Mouse (Mus musculus) stomach, embryonic 14.5 days (tissue): ENCODE results near the gene Fam168b. TPM values are rescaled to one million over a fixed set of nuclear protein-coding genes. Genes with fewer than 3 reads are reported as not detected.

Source experiments
- ATAC-seq: fragments of 200-750 bp; cut with Nextera tagmentation; 2 replicates; pipeline ENCODE4 v1.8.0; 2017; ENCODE audit warnings: low read depth, moderate TSS enrichment; ENCODE audit not compliant: insufficient number of reproducible peaks, insufficient read depth, low FRiP score
- H3K27ac ChIP-seq: fragments of 300-500 bp; sonication (generic); 2 replicates; pipeline ENCODE4 v1.5.1; 2014; ENCODE audit warnings: mild to moderate bottlenecking, low read length, moderate library complexity, mixed read lengths
- H3K27me3 ChIP-seq: fragments of 300-500 bp; sonication (generic); 2 replicates; pipeline ENCODE4 v1.6.1; 2014; ENCODE audit warnings: low read length, control low read depth, mixed read lengths; ENCODE audit not compliant: control insufficient read depth, insufficient read depth
- H3K36me3 ChIP-seq: fragments of 300-500 bp; sonication (generic); 2 replicates; pipeline ENCODE4 v1.6.1; 2014; ENCODE audit warnings: mild to moderate bottlenecking, control low read depth, low read length, moderate library complexity, mixed read lengths; ENCODE audit not compliant: control insufficient read depth, insufficient read depth
- H3K4me1 ChIP-seq: fragments of 300-500 bp; sonication (generic); 2 replicates; pipeline ENCODE4 v1.6.1; 2014; ENCODE audit warnings: low read length, control low read depth, mixed read lengths; ENCODE audit not compliant: control insufficient read depth, insufficient read depth
- H3K4me2 ChIP-seq: fragments of 300-500 bp; sonication (generic); replicated peaks from 2 replicates; pipeline ENCODE4 v1.6.1; 2014; ENCODE audit warnings: low read depth, low read length, control low read depth
- H3K4me3 ChIP-seq: fragments of 300-500 bp; sonication (generic); 2 replicates; pipeline ENCODE4 v1.5.1; 2014; ENCODE audit warnings: low read depth, low read length, control low read depth
- H3K9ac ChIP-seq: fragments of 300-500 bp; sonication (generic); replicated peaks from 2 replicates; pipeline ENCODE4 v1.6.1; 2014; ENCODE audit warnings: low read depth, mild to moderate bottlenecking, control low read depth, low read length, moderate library complexity, mixed read lengths
- H3K9me3 ChIP-seq: fragments of 300-500 bp; sonication (generic); 2 replicates; pipeline ENCODE4 v1.6.1; 2016; ENCODE audit warnings: low read depth, low read length, control low read depth; ENCODE audit not compliant: control insufficient read depth
- WGBS: fragments of 180-500 bp; shearing (Covaris S2); extraction: QIAGEN DNeasy Blood & Tissue Kit; methylation state at CpG from one replicate; pipeline ENCODE4 v1.1.7; 2014; 5-methylcytosine and 5-hydroxymethylcytosine counted together
- polyA plus RNA-seq: library from polyadenylated mRNA; unstranded; fragments of >200 nt; fragmentation: Nextera tagmentation; extraction: Ambion mirVana; gene quantifications from 2 replicates; pipeline ENCODE4 v1.2.1, GENCODE M21; 2014

Gene Fam168b
- polyA plus RNA-seq, 1 experiment from 2014 or later, result 56.1 TPM

GRCm38 (mm10) chr1:34804863-34805262, 38.0 kb downstream of the Fam168b start:
- no peak for ATAC-seq
- H3K9me3 ChIP-seq, result no peaks in the 10 kb centered on the region
- no peaks in the 10 kb centered on the region for H3K27me3 ChIP-seq
- H3K36me3 ChIP-seq, result 0 out of 2 replicates have a peak, but pooled peaks cover under 1% of the 10 kb centered on the region
- no peak overlapping the region for H3K9ac ChIP-seq
- H3K27ac ChIP-seq, result no peak overlapping the region
- H3K4me1 ChIP-seq, result peaks cover 8% of the 10 kb centered on the region; the same call in 1 of the 2 replicates
- no peak overlapping the region for H3K4me2 ChIP-seq
- 86% methylated on average over 7 of the region's 7 CpGs for WGBS
- no peak overlapping the region for H3K4me3 ChIP-seq

- 26% methylated on average over 7 of the region's 7 CpGs for WGBS
- H3K36me3 ChIP-seq, result no peaks in the 10 kb centered on the region
- peaks cover 8% of the 10 kb centered on the region; the same call in 1 of the 2 replicates for H3K4me1 ChIP-seq
- H3K9ac ChIP-seq, result peak overlapping the region; percentile 45; the same call in 1 of the 2 replicates
- H3K4me2 ChIP-seq, result peak overlapping the region; percentile 89
- no peaks in the 10 kb centered on the region for H3K9me3 ChIP-seq
- peak overlapping the region; percentile 66 for H3K4me3 ChIP-seq
- no peak overlapping the region for H3K27ac ChIP-seq
- ATAC-seq, result no peak
- no peaks in the 10 kb centered on the region for H3K27me3 ChIP-seq
Measured at GRCm38 (mm10) chr1:34802290-34802642, 40.6 kb downstream of the Fam168b start.

DNA sequence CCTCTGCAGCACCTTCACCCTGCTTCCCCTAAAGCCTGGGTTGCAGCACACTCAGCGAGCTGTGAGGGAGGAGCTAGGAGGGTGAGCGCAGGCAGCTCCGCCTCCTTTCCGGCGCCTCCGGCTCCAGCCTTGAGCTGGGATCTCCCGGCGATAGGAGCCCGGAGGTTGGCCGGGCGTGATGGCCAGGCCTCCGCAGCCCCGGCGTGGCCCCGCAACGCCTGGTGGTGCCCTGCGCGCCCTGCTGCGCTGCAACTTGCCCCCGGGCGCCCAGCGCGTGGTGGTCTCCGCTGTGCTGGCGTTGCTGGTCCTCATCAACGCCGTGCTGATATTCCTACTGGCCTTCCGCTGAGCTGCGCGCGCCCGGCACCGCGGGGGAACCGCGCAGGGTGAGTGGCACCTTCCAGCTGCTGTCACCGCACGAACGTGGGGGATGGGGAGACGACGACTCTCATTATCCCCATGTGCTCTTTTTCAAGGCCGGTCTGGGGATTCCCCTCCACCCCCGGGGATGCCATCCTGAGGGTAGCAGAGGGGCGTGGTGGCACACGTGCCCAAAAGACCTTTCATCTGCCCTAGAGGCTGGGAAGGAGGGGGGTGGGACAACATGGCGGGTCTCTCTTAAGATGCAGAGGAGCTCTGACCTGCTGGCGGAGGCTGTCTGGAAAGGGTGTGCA, 41.1 kb downstream of the Fam168b start:
- peak overlapping the region; percentile 66 for H3K4me3 ChIP-seq
- peak; percentile 86 for ATAC-seq
- H3K4me2 ChIP-seq, result peak overlapping the region; percentile 89
- H3K27ac ChIP-seq, result no peak overlapping the region
- no peaks in the 10 kb centered on the region for H3K36me3 ChIP-seq
- no peaks in the 10 kb centered on the region for H3K27me3 ChIP-seq
- peak overlapping the region; percentile 45; the same call in 1 of the 2 replicates for H3K9ac ChIP-seq
- under 1% methylated on average over 47 of the region's 47 CpGs for WGBS
- no peaks in the 10 kb centered on the region for H3K9me3 ChIP-seq
- H3K4me1 ChIP-seq, result peaks cover 8% of the 10 kb centered on the region; the same call in 1 of the 2 replicates

GRCm38 (mm10) chr1:34799140-34799539, 43.7 kb downstream of the Fam168b start:
- no peaks in the 10 kb centered on the region for H3K9me3 ChIP-seq
- WGBS, result 82% methylated on average over 2 of the region's 2 CpGs
- H3K4me3 ChIP-seq, result no peak overlapping the region
- no peak overlapping the region for H3K4me2 ChIP-seq
- H3K9ac ChIP-seq, result no peak overlapping the region
- H3K27ac ChIP-seq, result no peak overlapping the region
- H3K4me1 ChIP-seq, result peaks cover 3% of the 10 kb centered on the region; the same call in 1 of the 2 replicates
- ATAC-seq, result no peak
- H3K36me3 ChIP-seq, result no peaks in the 10 kb centered on the region
- H3K27me3 ChIP-seq, result no peaks in the 10 kb centered on the region

DNA sequence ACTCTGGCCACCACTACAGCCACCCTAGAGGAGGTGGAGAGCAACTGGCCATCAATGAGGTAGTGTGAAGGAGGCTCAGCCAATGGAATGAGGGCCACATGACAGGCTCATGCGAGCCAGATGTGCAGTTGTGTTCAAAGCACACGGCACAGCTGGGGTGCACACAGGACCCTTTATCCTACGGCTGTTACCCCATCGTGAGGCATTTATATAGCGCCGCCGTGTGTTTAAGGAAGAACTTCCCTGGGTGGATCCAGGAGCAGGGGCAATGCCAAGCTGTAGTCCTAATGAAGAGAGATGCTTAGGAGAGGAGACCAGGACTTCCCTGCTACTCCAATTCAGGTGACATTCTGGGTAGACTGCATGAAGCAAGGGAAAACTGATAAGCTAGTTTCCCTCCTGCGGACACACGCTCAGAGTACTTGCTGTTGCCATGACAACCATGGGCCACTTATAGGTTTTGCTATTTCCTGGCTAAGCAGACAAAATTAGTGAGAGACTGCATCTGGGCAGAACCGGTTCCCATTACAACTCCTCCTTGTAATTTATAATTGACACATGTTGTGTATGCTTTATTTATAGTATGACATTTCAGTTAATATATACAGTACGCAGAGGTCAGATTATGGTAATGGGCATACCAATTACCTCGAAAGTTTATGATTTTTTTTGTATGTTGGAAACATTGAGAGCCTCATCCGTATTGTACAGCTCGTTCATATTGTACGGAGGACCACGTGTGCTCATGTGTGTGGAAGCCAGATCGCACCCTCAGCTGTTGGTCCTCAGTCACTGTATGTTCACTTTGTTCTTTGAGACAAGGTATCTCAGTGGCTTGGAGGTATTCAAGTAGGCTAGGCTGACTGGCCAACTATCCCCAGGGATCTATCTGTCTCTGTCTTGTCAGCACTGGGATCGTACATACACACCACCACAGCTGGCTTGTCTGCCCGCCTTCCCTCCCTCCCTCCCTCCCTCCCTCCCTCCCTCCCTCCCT, 49.3 kb downstream of the Fam168b start:
- Histone ChIP-seq H3K36me3 (no peaks in the 10 kb centered on the region), H3K27me3 (no peaks in the 10 kb centered on the region), H3K9ac (no peak overlapping the region), H3K4me2 (no peak overlapping the region), H3K4me1 (0 out of 2 replicates have a peak, but pooled peaks cover 5% of the 10 kb centered on the region), H3K27ac (no peak overlapping the region), H3K4me3 (no peak overlapping the region), H3K9me3 (no peaks in the 10 kb centered on the region)
- 61% methylated on average over 18 of the region's 19 CpGs for WGBS
- ATAC-seq, result peak; percentile 53; the same call in 1 of the 2 replicates

GRCm38 (mm10) chr1:34783538-34784161, 59.2 kb downstream of the Fam168b start:
- Histone ChIP-seq H3K4me2 (no peak overlapping the region), H3K27me3 (no peaks in the 10 kb centered on the region), H3K4me1 (0 out of 2 replicates have a peak, but pooled peaks cover 4% of the 10 kb centered on the region), H3K9ac (no peak overlapping the region), H3K9me3 (no peaks in the 10 kb centered on the region), H3K4me3 (no peak overlapping the region), H3K27ac (no peak overlapping the region), H3K36me3 (no peaks in the 10 kb centered on the region)
- WGBS, result 17% methylated on average over 6 of the region's 6 CpGs
- no peak; the same call in 1 of the 2 replicates for ATAC-seq

- no peak overlapping the region for H3K4me2 ChIP-seq
- no peaks in the 10 kb centered on the region for H3K36me3 ChIP-seq
- no peak overlapping the region for H3K4me3 ChIP-seq
- WGBS, result 89% methylated on average over 3 of the region's 3 CpGs
- H3K9me3 ChIP-seq, result no peaks in the 10 kb centered on the region
- no peak overlapping the region for H3K27ac ChIP-seq
- no peak for ATAC-seq
- no peak overlapping the region for H3K9ac ChIP-seq
- no peaks in the 10 kb centered on the region for H3K27me3 ChIP-seq
- H3K4me1 ChIP-seq, result no peaks in the 10 kb centered on the region
Measured at GRCm38 (mm10) chr1:34775870-34776269, 67.0 kb downstream of the Fam168b start.

- Histone ChIP-seq H3K4me3 (no peak overlapping the region), H3K27ac (no peak overlapping the region), H3K9ac (no peak overlapping the region), H3K9me3 (no peaks in the 10 kb centered on the region), H3K4me1 (no peaks in the 10 kb centered on the region), H3K27me3 (no peaks in the 10 kb centered on the region), H3K4me2 (no peak overlapping the region), H3K36me3 (no peaks in the 10 kb centered on the region)
- WGBS, result 63% methylated on average over 6 of the region's 6 CpGs
- no peak for ATAC-seq
Measured at GRCm38 (mm10) chr1:34768875-34769274, 74.0 kb downstream of the Fam168b start.
